Mouse (Mus musculus) kidney, adult 2 months (tissue): ENCODE measurements around the gene Asrgl1.

Experiments
- CTCF ChIP-seq: fragments of 200-500 bp; conservative IDR thresholded peaks from 2 replicates; pipeline ENCODE4 v1.5.1; 2011; ENCODE audit warnings: low read depth, mild to moderate bottlenecking, control low read depth, low read length, moderate library complexity, mixed read lengths; ENCODE audit not compliant: insufficient read depth, insufficient read length
- POLR2A ChIP-seq: fragments of 200-500 bp; IDR thresholded peaks from one replicate; pipeline ENCODE4 v1.6.1; 2011; ENCODE audit warnings: low read depth, low read length, control low read depth

GRCm38 (mm10) chr19:9070316-9070715 lies 65.1 kb downstream of the Asrgl1 start:
- no peak for TF ChIP-seq POLR2A
- no peak for TF ChIP-seq CTCF
